Mouse (Mus musculus) v-Abl transformed pro-B cells (cell line): Measurements from ENCODE around the gene Kif2c.

Experiments
- in situ Hi-C, 2 experiments: fragments of 400-800 bp; cut with MboI; formaldehyde crosslinking; loops; one replicate each; pipeline ENCODE4 v1.15.1; 2025; ENCODE audit not compliant: unreplicated experiment in 2 of 2

Kif2c gene

GRCm38 (mm10) chr4:117181863-117182758 lies at the start of gene Kif2c:
Gene Kif2c (minus strand): TSS chr4:117182639.
- in situ Hi-C loops: no loop called here

GRCm38 (mm10) chr4:117231208-117231607 lies 48.8 kb upstream of the Kif2c start:
- in situ Hi-C loops: no loop called here

GRCm38 (mm10) chr4:117230331-117230730 lies 47.9 kb upstream of the Kif2c start:
- in situ Hi-C loops: no loop called here

GRCm38 (mm10) chr4:117229590-117229989 lies 47.2 kb upstream of the Kif2c start:
- in situ Hi-C loops: no loop called here

GRCm38 (mm10) chr4:117225250-117225649 lies 42.8 kb upstream of the Kif2c start:
- in situ Hi-C loops: no loop called here

- in situ Hi-C loops: no loop called here
These were observed 41.7 kb upstream of the Kif2c start for GRCm38 (mm10) chr4:117224122-117224521.

GRCm38 (mm10) chr4:117223001-117223400 lies 40.6 kb upstream of the Kif2c start:
- in situ Hi-C loops: no loop called here

GRCm38 (mm10) chr4:117221836-117222235 lies 39.4 kb upstream of the Kif2c start:
- in situ Hi-C loops: no loop called here

GRCm38 (mm10) chr4:117220741-117221515 lies 38.5 kb upstream of the Kif2c start:
- in situ Hi-C loops: no loop called here

- in situ Hi-C loops: loop anchor here (5.0 to 10.0 kb wide), 4 partner anchors 71 to 394 kb away; partner anchors contain the start of genes Hectd3 (in 1 of the 2), Hpdl (in 1 of the 2) and Urod (in 1 of the 2)
These were observed 36.2 kb upstream of the Kif2c start for GRCm38 (mm10) chr4:117218517-117219219.

GRCm38 (mm10) chr4:117217029-117217428 lies 34.6 kb upstream of the Kif2c start:
- in situ Hi-C loops: loop anchor here (5.0 to 10.0 kb wide), 4 partner anchors 70 to 392 kb away; partner anchors contain the start of genes Hectd3 (in 1 of the 2), Hpdl (in 1 of the 2) and Urod (in 1 of the 2)

- in situ Hi-C loops: loop anchor here (10.0 kb wide), 3 partner anchors 219 to 389 kb away; partner anchors contain the start of genes Hectd3 (in 1 of the 2), Hpdl (in 1 of the 2) and Urod (in 1 of the 2)
These were observed 31.8 kb upstream of the Kif2c start for GRCm38 (mm10) chr4:117214250-117214649.

- in situ Hi-C loops: loop anchor here (10.0 kb wide), 3 partner anchors 216 to 386 kb away; partner anchors contain the start of genes Hectd3 (in 1 of the 2), Hpdl (in 1 of the 2) and Urod (in 1 of the 2)
These were observed 28.0 kb upstream of the Kif2c start for GRCm38 (mm10) chr4:117210147-117211074.

GRCm38 (mm10) chr4:117209592-117209991 lies 27.2 kb upstream of the Kif2c start:
- in situ Hi-C loops: no loop called here

- in situ Hi-C loops: no loop called here
These were observed 20.5 kb upstream of the Kif2c start for GRCm38 (mm10) chr4:117202992-117203354.

GRCm38 (mm10) chr4:117202046-117202991 lies 19.9 kb upstream of the Kif2c start:
- in situ Hi-C loops: no loop called here

- in situ Hi-C loops: no loop called here
These were observed 9.4 kb upstream of the Kif2c start for GRCm38 (mm10) chr4:117191804-117192203.

GRCm38 (mm10) chr4:117190660-117191059 lies 8.2 kb upstream of the Kif2c start:
- in situ Hi-C loops: no loop called here
